Mouse (Mus musculus): ENCODE measurements around the gene Idnk. TPM values are rescaled to one million over a fixed set of nuclear protein-coding genes. Genes with fewer than 3 reads are reported as not detected.

Idnk gene
- polyA plus RNA-seq, 1 experiment from 2014 or later, result 56.3 TPM

DNA sequence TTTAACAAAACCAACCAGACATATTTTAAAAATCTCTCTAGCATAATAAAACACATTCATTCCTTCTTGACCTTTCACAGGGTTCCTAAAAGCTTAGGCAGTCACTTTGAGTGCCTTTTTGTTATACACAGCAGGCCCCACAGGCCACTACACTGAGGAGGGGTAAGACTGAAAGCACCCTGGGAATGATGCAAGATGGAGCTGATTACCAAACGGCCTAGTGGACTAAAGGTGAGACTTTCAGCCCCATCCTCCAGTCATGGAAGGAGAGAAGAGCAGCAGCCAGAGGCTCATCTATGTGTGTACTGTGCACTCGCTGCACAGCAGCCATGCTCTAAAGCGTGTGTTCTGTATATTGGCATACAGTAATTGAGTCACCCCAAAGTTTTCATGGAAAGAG lies 37.5 kb downstream of the Idnk start:
- ATAC-seq, result no peak
- Histone ChIP-seq H3K27ac (ENCODE audit: low read depth, low read length) (no peak overlapping the region), H3K27me3 (replicated peaks; ENCODE audit: control insufficient read depth, insufficient read depth, low read length) (no peaks in the 10 kb centered on the region), H3K4me3 (ENCODE audit: low read length) (no peak overlapping the region), H3K4me2 (ENCODE audit: low read length) (no peak overlapping the region), H3K4me1 (ENCODE audit: control insufficient read depth, insufficient read depth, low read depth, low read length) (no peaks in the 10 kb centered on the region), H3K9ac (ENCODE audit: low read depth, low read length) (no peak overlapping the region), H3K9me3 (ENCODE audit: control insufficient read depth, low read length) (no peaks in the 10 kb centered on the region), H3K36me3 (ENCODE audit: control insufficient read depth, insufficient read depth, low read length) (peaks cover 28% of the 10 kb centered on the region)
- WGBS, result 85% methylated on average over 3 of the region's 3 CpGs

DNA sequence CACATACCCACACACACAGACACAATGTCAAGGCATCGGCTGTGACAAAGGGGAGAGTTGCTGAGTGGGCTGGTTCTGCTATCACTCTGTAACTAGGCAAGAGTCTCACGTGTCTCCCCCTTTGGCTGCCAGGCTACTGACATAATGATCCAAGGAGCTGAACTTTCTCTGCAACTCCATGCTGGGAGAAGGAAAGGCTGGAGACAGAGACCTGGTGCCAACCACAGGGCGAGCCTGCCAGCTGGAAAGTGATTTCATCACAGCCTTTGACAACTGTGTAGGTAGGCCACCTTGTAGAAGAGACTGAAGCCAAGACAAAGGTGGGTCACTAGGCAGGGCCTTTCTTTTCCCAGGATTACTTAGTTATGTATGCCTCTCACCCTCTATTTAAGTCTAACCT lies 39.8 kb downstream of the Idnk start:
- no peaks in the 10 kb centered on the region for H3K27me3 ChIP-seq (replicated peaks; ENCODE audit: control insufficient read depth, insufficient read depth, low read length)
- H3K27ac ChIP-seq (ENCODE audit: low read depth, low read length), result no peak overlapping the region
- H3K4me3 ChIP-seq (ENCODE audit: low read length), result no peak overlapping the region
- 87% methylated on average over 3 of the region's 3 CpGs for WGBS
- no peak for ATAC-seq
- H3K4me2 ChIP-seq (ENCODE audit: low read length), result no peak overlapping the region
- H3K9me3 ChIP-seq (ENCODE audit: control insufficient read depth, low read length), result no peaks in the 10 kb centered on the region
- peaks cover 12% of the 10 kb centered on the region for H3K36me3 ChIP-seq (ENCODE audit: control insufficient read depth, insufficient read depth, low read length)
- no peak overlapping the region for H3K9ac ChIP-seq (ENCODE audit: low read depth, low read length)
- H3K4me1 ChIP-seq (ENCODE audit: control insufficient read depth, insufficient read depth, low read depth, low read length), result no peaks in the 10 kb centered on the region

DNA sequence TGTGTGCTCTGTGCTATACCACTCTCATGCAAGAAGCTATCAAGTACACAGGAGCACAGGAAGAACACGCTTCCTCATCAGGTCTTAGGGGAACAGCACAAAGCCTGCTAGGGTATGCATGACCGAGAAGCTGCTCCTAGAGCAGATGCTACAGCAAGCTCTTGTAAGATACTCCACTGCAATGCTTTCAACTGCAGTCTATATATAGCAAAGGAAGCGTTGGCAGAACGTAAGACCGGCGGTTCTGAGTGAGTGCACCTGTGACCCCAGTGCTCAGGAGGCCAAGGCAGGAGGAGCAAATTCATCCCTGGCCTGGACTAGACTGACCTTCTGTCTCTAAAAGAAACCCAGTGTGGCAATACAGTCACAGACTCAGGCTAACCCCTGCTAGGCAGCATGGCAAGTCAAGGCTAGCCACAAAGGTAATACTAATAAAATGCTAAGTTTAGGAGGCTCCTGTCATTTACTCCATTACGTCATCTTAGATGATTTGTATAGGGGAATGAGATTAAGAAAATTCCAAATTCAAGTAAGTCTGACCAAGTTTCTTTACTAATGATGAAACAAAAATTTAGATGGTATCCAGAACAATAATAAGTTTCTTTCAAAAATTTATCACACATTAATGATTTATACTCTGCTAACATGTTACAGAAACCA lies 40.7 kb downstream of the Idnk start:
- ATAC-seq, result no peak
- WGBS, result 95% methylated on average over 7 of the region's 7 CpGs

DNA sequence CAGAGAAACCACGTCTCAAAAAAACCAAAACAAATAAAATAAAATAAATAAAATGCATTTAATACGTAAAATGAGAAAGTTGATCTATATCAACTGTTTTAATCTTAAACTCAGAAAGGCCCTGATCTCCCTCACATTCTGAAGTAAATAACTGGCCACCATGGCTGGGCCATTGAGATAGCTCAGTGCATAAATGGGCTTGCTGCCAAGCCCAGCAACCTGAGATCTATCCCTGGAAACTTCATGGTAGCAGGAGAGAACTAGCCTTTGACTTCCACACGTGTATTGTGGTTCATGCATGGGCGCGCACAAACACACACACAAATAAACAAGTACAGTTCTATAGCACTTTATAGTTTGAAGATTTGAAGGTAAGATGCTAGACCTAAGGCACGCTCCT lies 43.9 kb downstream of the Idnk start:
- Histone ChIP-seq H3K9ac (ENCODE audit: low read depth, low read length) (no peak overlapping the region), H3K36me3 (ENCODE audit: control insufficient read depth, insufficient read depth, low read length) (no peaks in the 10 kb centered on the region), H3K27me3 (replicated peaks; ENCODE audit: control insufficient read depth, insufficient read depth, low read length) (no peaks in the 10 kb centered on the region), H3K27ac (ENCODE audit: low read depth, low read length) (no peak overlapping the region), H3K4me1 (ENCODE audit: control insufficient read depth, insufficient read depth, low read depth, low read length) (no peaks in the 10 kb centered on the region), H3K9me3 (ENCODE audit: control insufficient read depth, low read length) (no peaks in the 10 kb centered on the region), H3K4me2 (ENCODE audit: low read length) (no peak overlapping the region), H3K4me3 (ENCODE audit: low read length) (no peak overlapping the region)
- ATAC-seq, result no peak
- 89% methylated on average over 6 of the region's 6 CpGs for WGBS

More for the DNA sequence above, 40.7 kb downstream of the Idnk start:
- Histone ChIP-seq H3K4me1 (ENCODE audit: control insufficient read depth, insufficient read depth, low read depth, low read length) (no peaks in the 10 kb centered on the region), H3K27ac (ENCODE audit: low read depth, low read length) (no peak overlapping the region), H3K4me3 (ENCODE audit: low read length) (no peak overlapping the region), H3K36me3 (ENCODE audit: control insufficient read depth, insufficient read depth, low read length) (peaks cover 9% of the 10 kb centered on the region), H3K9me3 (ENCODE audit: control insufficient read depth, low read length) (no peaks in the 10 kb centered on the region), H3K9ac (ENCODE audit: low read depth, low read length) (no peak overlapping the region), H3K27me3 (replicated peaks; ENCODE audit: control insufficient read depth, insufficient read depth, low read length) (no peaks in the 10 kb centered on the region), H3K4me2 (ENCODE audit: low read length) (no peak overlapping the region)

DNA sequence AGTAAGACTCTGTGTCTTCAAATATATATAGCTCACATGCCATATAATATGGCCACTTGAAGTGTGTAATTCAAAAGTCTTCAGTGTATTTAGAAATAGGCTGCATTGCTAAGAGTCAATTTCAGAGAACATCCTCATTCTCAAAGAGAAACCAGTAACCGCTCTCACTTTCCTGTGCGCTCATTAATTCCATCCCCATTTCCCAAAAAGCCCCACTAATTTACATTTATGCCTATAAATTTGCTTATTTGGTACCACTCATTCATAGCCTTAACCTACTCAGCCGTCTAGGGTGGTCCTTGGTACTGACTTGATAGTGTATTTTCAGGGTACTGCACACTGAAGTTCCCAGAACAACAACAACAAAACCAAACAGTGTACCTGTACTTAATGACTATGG lies 44.5 kb downstream of the Idnk start:
- H3K27ac ChIP-seq (ENCODE audit: low read depth, low read length), result no peak overlapping the region
- H3K4me3 ChIP-seq (ENCODE audit: low read length), result no peak overlapping the region
- no peak for ATAC-seq
- no peaks in the 10 kb centered on the region for H3K27me3 ChIP-seq (replicated peaks; ENCODE audit: control insufficient read depth, insufficient read depth, low read length)
- no peak overlapping the region for H3K9ac ChIP-seq (ENCODE audit: low read depth, low read length)
- no peaks in the 10 kb centered on the region for H3K36me3 ChIP-seq (ENCODE audit: control insufficient read depth, insufficient read depth, low read length)
- 99% methylated on average over 3 of the region's 3 CpGs for WGBS
- no peak overlapping the region for H3K4me2 ChIP-seq (ENCODE audit: low read length)
- H3K4me1 ChIP-seq (ENCODE audit: control insufficient read depth, insufficient read depth, low read depth, low read length), result no peaks in the 10 kb centered on the region
- H3K9me3 ChIP-seq (ENCODE audit: control insufficient read depth, low read length), result no peaks in the 10 kb centered on the region

DNA sequence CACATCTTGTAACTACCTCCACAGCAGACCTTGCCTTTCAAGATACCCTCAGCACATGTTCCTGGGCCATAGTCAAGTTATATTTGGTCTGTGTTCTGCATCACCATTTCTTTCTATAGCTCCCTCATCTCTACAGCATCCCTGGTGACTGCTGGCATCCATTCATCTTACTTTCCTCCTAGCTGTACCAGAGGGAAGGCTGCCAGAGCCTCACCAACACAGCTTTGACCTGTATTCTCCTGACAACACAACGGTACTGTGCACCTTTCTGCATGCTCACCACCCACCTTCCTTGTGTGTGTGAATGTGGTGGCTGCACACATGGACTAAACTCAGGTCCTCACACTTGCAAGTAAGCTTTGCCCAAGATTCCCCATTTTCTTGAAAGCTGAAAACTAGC lies 45.5 kb downstream of the Idnk start:
- no peaks in the 10 kb centered on the region for H3K36me3 ChIP-seq (ENCODE audit: control insufficient read depth, insufficient read depth, low read length)
- ATAC-seq, result no peak
- H3K4me3 ChIP-seq (ENCODE audit: low read length), result no peak overlapping the region
- no peaks in the 10 kb centered on the region for H3K4me1 ChIP-seq (ENCODE audit: control insufficient read depth, insufficient read depth, low read depth, low read length)
- no peak overlapping the region for H3K4me2 ChIP-seq (ENCODE audit: low read length)
- no peaks in the 10 kb centered on the region for H3K9me3 ChIP-seq (ENCODE audit: control insufficient read depth, low read length)
- no peak overlapping the region for H3K9ac ChIP-seq (ENCODE audit: low read depth, low read length)
- no peaks in the 10 kb centered on the region for H3K27me3 ChIP-seq (replicated peaks; ENCODE audit: control insufficient read depth, insufficient read depth, low read length)
- 80% methylated on average over 1 of the region's 1 CpGs for WGBS
- H3K27ac ChIP-seq (ENCODE audit: low read depth, low read length), result no peak overlapping the region

DNA sequence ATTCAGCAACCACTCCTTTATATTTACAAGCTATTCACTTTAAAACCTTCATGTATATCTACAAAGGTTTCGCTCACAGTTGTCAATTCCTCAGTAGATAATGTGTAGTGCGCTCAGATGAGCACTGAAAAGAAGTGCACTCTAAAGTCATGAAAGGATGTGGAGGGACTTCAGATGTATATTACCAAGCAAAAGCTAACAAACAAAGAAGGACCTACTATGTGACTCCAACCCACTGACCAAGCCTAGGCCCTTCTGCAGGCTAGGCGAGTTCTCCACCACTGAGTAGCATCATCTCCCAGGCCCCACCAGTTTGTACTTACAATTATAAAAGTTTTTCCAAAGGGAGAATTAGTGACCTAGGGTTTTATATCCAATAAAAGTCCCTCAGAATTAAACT lies 46.8 kb downstream of the Idnk start:
- H3K36me3 ChIP-seq (ENCODE audit: control insufficient read depth, insufficient read depth, low read length), result no peaks in the 10 kb centered on the region
- 93% methylated on average over 3 of the region's 3 CpGs for WGBS
- no peaks in the 10 kb centered on the region for H3K4me1 ChIP-seq (ENCODE audit: control insufficient read depth, insufficient read depth, low read depth, low read length)
- H3K9ac ChIP-seq (ENCODE audit: low read depth, low read length), result no peak overlapping the region
- no peak overlapping the region for H3K4me3 ChIP-seq (ENCODE audit: low read length)
- no peak for ATAC-seq
- no peaks in the 10 kb centered on the region for H3K27me3 ChIP-seq (replicated peaks; ENCODE audit: control insufficient read depth, insufficient read depth, low read length)
- no peaks in the 10 kb centered on the region for H3K9me3 ChIP-seq (ENCODE audit: control insufficient read depth, low read length)
- no peak overlapping the region for H3K27ac ChIP-seq (ENCODE audit: low read depth, low read length)
- H3K4me2 ChIP-seq (ENCODE audit: low read length), result no peak overlapping the region

DNA sequence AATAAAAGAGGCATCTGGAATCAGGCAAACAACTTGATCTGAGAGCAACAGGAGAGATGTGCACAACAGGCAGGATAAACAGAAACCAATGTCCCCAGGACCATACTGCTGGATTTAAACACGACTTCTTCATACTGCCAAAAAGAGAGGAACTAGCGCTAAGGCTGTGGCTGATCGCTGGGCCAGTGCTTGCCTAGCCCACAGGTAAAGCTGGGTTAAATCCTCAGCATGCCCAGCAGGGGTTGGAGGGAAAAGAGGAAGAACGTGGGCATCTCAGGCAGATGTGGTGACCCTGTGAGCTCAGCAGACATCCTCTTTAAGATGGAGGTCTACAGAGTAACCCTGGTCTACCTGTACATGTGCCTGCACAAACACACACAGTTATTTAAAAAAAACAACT lies 47.5 kb downstream of the Idnk start:
- Histone ChIP-seq H3K9ac (ENCODE audit: low read depth, low read length) (no peak overlapping the region), H3K27ac (ENCODE audit: low read depth, low read length) (no peak overlapping the region), H3K36me3 (ENCODE audit: control insufficient read depth, insufficient read depth, low read length) (no peaks in the 10 kb centered on the region), H3K9me3 (ENCODE audit: control insufficient read depth, low read length) (no peaks in the 10 kb centered on the region), H3K4me3 (ENCODE audit: low read length) (no peak overlapping the region), H3K27me3 (replicated peaks; ENCODE audit: control insufficient read depth, insufficient read depth, low read length) (no peaks in the 10 kb centered on the region), H3K4me1 (ENCODE audit: control insufficient read depth, insufficient read depth, low read depth, low read length) (no peaks in the 10 kb centered on the region), H3K4me2 (ENCODE audit: low read length) (no peak overlapping the region)
- no peak for ATAC-seq
- WGBS, result 56% methylated on average over 4 of the region's 4 CpGs

DNA sequence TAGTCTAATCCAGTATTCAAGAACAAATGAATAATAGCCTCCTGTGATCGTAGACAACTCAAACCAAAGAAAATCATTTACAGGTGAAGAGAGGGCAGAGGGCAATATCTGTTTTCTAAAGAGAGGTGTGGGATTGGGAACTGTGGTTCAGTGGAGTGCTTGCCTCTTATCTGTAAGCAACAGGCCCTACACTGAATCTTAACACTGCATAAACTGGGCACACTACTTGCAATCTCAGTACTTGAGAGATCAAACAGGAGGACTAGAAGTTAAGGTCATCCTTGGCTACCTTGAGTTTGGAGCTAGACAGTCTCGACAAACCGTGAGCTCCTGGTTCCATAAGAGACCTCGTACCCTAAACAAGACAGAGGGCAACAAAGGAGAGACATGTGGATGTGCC lies 48.6 kb downstream of the Idnk start:
- 91% methylated on average over 4 of the region's 4 CpGs for WGBS
- no peaks in the 10 kb centered on the region for H3K27me3 ChIP-seq (replicated peaks; ENCODE audit: control insufficient read depth, insufficient read depth, low read length)
- no peak for ATAC-seq
- no peak overlapping the region for H3K27ac ChIP-seq (ENCODE audit: low read depth, low read length)
- no peaks in the 10 kb centered on the region for H3K9me3 ChIP-seq (ENCODE audit: control insufficient read depth, low read length)
- no peaks in the 10 kb centered on the region for H3K36me3 ChIP-seq (ENCODE audit: control insufficient read depth, insufficient read depth, low read length)
- H3K9ac ChIP-seq (ENCODE audit: low read depth, low read length), result no peak overlapping the region
- peaks cover 2% of the 10 kb centered on the region; the same call in 1 of the 2 replicates for H3K4me1 ChIP-seq (ENCODE audit: control insufficient read depth, insufficient read depth, low read depth, low read length)
- no peak overlapping the region for H3K4me2 ChIP-seq (ENCODE audit: low read length)
- H3K4me3 ChIP-seq (ENCODE audit: low read length), result no peak overlapping the region

DNA sequence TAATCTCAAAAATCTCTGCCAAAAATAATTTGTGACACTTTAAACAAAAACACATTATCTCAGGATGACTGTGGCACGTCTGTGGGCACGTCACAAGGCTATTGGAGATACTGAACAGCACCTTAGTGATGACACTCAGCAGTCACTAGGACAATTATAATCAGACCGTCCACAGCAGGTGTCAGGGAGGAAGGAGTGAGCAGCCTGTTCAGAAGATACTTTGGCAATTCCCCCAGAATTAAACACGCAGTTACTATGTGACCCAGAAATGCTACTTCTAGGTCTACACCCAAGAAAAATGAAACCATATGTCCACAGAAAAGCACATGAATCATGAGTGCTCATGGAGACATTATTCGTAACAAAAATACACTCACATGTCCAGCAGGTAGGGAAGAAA lies 53.0 kb downstream of the Idnk start:
- H3K4me1 ChIP-seq (ENCODE audit: control insufficient read depth, insufficient read depth, low read depth, low read length), result peaks cover 25% of the 10 kb centered on the region
- H3K27me3 ChIP-seq (replicated peaks; ENCODE audit: control insufficient read depth, insufficient read depth, low read length), result no peaks in the 10 kb centered on the region
- H3K4me2 ChIP-seq (ENCODE audit: low read length), result no peak overlapping the region
- no peak overlapping the region for H3K4me3 ChIP-seq (ENCODE audit: low read length)
- H3K9me3 ChIP-seq (ENCODE audit: control insufficient read depth, low read length), result no peaks in the 10 kb centered on the region
- WGBS, result 72% methylated on average over 5 of the region's 5 CpGs
- no peaks in the 10 kb centered on the region for H3K36me3 ChIP-seq (ENCODE audit: control insufficient read depth, insufficient read depth, low read length)
- no peak overlapping the region for H3K9ac ChIP-seq (ENCODE audit: low read depth, low read length)
- H3K27ac ChIP-seq (ENCODE audit: low read depth, low read length), result no peak overlapping the region
- no peak for ATAC-seq

Data from hindbrain, embryonic 16.5 days (tissue).